Mouse (Mus musculus): ENCODE data around the gene Pef1. TPM values are rescaled to one million over a fixed set of nuclear protein-coding genes. Genes with fewer than 3 reads are reported as not detected.

Gene Pef1
- polyA plus RNA-seq, 1 experiment: 73.5 TPM

DNA sequence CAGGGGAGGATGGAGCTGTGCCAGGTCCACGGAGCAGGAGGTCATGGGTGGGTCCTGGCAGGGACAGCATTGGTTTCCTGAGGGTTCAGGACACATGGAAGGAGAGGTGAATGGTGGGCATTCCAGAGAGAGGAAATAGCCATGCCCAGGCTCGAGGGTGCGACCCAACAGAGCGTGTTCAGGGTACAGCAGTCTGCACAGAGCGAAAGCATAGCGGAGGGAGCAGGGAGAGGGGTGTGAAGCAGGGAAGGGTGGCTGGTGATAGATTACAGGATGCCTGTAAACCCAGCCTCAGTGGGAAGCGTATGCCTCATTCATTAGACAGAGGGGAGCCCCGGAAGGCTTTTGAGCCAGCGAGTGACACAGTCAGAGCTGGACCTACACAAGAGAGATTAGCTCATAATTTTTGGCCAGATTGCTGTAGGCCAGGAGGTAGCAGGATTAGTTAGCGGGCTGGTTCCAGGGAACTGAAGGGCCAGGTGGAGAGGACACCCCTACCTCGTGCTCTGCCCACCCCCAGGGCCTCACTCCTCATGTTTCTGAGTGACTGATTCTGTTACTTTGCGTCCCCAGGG lies 17.0 kb upstream of the Pef1 start:
- DNase-seq (ENCODE audit: extremely low spot score in 1 of 2, low spot score in 1 of 2): no peak

GRCm38 (mm10) chr4:130087293-130087692 lies 15.1 kb upstream of the Pef1 start:
- DNase-seq (ENCODE audit: extremely low spot score in 1 of 2, low spot score in 1 of 2): peak; percentile 77 to 99

- DNase-seq (ENCODE audit: extremely low spot score in 1 of 2, low spot score in 1 of 2): no peak
Measured at GRCm38 (mm10) chr4:130095137-130095536, 7.2 kb upstream of the Pef1 start.

- no peak for DNase-seq (ENCODE audit: extremely low spot score in 1 of 2, low spot score in 1 of 2)
Measured at GRCm38 (mm10) chr4:130101183-130101582, 1.2 kb upstream of the Pef1 start.

- no peak for DNase-seq (ENCODE audit: extremely low spot score in 1 of 2, low spot score in 1 of 2)
Measured at GRCm38 (mm10) chr4:130103632-130104031, 1.3 kb downstream of the Pef1 start.

DNA sequence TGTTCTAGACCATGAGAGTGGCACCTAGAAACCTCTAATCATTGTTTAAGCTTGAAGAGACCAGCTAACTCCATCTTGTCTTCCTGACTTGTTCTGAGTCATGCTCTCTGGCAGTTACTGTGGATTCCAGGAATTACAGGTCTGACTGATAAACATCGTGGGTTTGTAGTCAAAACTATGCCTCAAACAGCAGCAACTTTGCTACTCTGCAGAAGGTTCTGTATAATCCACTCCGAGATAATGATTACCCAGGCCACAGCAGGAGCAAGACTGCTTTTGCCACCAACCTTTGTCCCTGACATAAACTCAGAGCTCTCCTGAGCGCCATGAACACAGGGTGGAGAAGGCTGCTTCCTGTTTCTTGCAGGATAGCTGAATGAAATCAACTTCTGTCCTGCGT lies 2.2 kb downstream of the Pef1 start:
- no peak for DNase-seq (ENCODE audit: extremely low spot score in 1 of 2, low spot score in 1 of 2)

DNA sequence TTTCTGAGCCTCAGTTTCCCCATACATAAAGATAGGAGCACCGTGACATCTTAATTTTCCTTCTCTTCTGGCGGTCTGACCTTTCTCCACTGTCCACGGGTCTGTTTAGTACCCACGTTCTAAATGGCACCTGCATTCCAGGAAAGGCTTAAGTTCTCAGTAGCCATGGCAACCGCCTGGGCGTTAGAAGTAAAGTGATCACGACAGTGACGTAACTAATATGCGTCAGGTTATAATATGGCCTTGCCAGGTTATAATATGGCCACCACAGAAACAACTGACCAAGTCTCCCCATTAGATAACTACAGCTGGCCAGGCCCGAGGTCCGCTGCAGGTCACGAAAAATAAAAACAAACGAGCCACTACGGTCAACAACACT lies 4.7 kb downstream of the Pef1 start:
- DNase-seq (ENCODE audit: extremely low spot score in 1 of 2, low spot score in 1 of 2): no peak

DNA sequence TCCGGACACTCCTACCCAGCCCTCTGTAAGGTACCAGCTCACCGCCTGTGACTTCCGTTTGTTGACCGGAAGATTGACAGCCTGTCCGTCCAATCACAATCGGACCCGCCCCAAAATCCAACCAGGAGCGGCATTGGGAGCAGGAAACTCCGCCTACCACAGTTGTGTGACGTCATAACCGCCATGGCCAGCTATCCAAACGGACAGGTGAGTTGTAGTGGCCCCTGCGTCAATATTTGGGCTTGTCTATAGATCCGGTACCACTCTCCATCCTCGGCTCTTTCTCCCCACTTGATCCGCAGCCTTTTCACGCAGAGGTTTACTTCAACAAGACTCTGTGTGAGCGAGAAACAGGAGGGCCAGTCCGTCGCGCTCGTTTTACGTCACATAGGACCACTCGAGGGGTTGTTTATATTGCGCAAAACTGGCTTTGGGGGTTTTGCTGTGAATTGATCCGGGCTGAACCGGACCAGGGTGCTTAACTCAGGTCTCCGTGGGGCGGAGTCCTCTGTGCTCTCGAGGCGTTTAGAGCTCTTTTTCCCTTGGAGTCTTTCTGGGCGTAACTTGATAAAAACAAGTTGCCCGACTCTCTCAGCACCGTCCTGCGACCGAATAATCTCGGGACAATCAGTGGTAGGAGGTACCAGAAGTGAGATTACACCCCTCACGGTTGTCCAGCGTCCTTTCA lies 5.2 kb downstream of the Pef1 start:
- peak; percentile 99 to 100 for DNase-seq (ENCODE audit: extremely low spot score in 1 of 2, low spot score in 1 of 2)

GRCm38 (mm10) chr4:130108929-130109328 lies 6.6 kb downstream of the Pef1 start:
- no peak for DNase-seq (ENCODE audit: extremely low spot score in 1 of 2, low spot score in 1 of 2)

- DNase-seq (ENCODE audit: extremely low spot score in 1 of 2, low spot score in 1 of 2): no peak
Measured at GRCm38 (mm10) chr4:130109666-130110065, 7.3 kb downstream of the Pef1 start.

DNA sequence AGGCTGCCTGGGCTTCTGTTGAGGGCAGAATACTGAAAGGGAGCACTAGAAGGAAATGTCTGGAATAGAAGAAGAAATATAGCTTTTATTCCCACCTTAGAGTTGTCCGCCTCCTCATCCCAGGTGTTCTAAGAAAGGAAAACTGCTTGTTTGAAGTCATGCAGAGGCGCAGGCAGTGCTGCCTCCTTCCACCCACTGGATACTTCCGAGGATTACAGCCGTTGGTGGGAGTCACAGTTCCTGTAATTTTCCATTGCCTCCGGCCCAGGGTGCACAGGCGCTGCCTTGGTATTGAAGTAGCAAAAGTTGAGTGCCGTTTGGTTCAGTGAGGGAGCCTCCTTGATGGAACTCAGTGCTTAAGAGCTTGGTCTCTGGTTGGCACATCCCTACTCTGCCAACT lies 7.7 kb downstream of the Pef1 start:
- peak in 1 of 2 experiments; percentile 66 for DNase-seq (ENCODE audit: extremely low spot score in 1 of 2, low spot score in 1 of 2)

- DNase-seq (ENCODE audit: extremely low spot score in 1 of 2, low spot score in 1 of 2): peak; percentile 25 to 46
Measured at GRCm38 (mm10) chr4:130112299-130112698, 9.9 kb downstream of the Pef1 start.

DNA sequence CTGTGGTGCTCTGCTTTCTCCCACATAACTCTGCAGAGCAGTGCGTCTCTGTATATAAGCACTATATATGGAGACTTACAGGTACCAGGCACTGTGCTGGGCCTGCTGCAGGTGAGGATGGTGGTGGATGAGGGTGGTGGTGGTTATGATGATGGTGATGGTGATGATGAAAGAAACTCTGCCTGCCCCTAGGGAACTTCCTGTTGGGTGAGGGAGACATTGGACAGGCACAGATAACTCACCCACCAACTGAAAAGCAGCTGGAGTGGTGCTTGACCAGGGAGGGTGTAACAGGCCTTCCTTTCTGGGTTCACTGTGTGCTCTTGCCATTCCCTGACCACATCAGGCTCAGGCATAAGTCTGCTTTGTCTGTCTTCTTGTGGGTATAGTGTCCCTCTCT lies 10.4 kb downstream of the Pef1 start:
- DNase-seq (ENCODE audit: extremely low spot score in 1 of 2, low spot score in 1 of 2): no peak

GRCm38 (mm10) chr4:130120752-130121151 lies 18.4 kb downstream of the Pef1 start:
- no peak for DNase-seq (ENCODE audit: extremely low spot score in 1 of 2, low spot score in 1 of 2)

DNA sequence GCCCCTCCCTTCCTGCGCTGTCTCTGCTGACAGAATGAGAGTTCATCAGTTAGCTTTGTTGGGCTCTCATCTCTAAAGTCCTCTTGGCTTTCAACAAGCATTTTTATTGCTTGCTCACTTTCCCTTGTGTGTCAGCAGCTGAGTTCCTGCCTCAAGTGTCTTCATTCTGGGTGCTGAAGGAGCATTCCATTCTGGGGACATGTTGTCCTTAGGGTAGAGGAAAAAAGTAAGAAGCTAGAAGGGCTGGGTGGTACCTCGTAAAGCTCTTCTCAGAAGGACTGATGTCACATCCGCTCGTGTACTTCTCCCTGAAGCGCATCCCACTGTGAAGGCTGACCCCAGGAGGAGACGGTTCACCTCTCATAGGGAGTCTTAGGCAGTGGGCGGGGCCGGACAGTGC lies 19.2 kb downstream of the Pef1 start:
- no peak for DNase-seq (ENCODE audit: extremely low spot score in 1 of 2, low spot score in 1 of 2)

DNA sequence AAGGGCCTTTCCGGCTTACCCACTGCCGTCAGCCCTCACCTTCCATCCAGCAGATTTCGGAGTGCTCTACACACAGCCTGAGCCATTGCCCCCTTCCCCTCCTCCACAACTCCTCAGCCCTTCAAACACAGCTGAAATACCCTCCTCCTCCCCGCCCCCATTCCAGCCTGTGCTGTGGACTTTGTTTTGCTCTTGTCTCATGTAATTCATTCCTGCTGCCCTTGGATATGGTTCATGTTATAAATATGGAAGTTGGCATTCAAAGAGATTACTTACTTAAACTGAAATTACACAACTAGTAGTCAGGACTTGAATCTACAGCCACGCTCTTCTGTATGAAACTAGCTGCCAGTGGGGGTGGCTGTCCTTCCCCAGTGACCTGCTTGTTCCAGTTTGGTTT lies 20.7 kb downstream of the Pef1 start:
- DNase-seq (ENCODE audit: extremely low spot score in 1 of 2, low spot score in 1 of 2): no peak

- no peak for DNase-seq (ENCODE audit: extremely low spot score in 1 of 2, low spot score in 1 of 2)
Measured at GRCm38 (mm10) chr4:130124110-130124509, 21.8 kb downstream of the Pef1 start.

DNA sequence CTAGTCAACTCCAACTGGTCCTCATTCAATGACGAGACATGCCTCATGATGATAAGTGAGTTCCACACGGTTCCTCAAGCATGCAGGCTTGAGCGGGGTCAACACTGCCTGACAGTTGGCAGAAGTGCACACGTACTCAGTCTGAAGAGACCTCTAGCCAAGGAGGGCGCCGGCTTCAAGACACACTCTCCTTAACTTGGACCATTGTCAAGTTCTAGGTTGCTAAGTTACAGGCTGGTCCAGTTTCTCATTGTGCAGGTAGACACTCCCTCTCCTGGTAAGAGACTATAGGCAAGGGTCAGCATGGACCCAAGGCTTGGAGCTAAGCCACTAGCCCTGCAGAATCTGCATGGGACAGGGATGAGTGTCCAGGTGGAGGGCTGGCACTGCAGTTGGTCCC lies 22.8 kb downstream of the Pef1 start:
- DNase-seq (ENCODE audit: extremely low spot score in 1 of 2, low spot score in 1 of 2): no peak

DNA sequence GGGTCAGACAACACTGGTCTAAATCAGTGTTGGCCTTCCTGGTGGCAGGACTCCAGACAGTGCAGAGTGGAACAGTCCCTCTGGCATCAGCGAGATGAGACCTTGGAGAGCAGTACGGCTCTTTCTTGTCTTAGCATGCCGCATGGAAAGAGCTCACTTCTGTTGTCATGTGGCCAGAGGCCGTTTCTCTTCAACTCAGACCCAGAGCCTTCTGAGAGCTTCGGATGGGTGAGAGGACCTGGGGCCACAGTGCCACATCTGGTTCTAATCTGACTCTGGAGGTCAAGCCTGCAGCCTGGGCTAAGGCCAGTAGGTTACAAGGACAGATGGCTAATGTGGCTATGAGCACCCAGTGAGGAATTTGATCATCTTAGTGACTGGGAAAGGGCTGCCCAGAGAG lies 23.6 kb downstream of the Pef1 start:
- DNase-seq (ENCODE audit: extremely low spot score in 1 of 2, low spot score in 1 of 2): no peak

DNA sequence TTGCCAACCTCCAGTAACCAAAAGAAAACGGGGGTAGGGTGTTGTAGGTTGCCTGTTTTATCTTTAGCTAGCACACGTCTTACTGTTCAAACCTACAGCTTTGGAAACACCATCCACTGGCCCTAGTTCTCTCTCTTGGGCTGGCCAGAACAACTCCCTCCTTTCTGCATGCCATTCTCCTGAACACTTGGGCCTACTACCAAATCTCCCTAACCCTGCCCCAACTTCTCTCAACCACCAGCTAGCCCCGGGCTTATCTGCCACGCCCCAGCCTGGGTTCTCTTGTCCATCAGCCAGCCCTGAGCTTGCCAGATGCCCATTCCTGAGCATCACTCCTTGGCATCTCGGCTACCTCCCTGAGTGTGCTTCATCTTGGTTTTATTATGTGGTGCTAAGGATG lies 26.5 kb downstream of the Pef1 start:
- DNase-seq (ENCODE audit: extremely low spot score in 1 of 2, low spot score in 1 of 2): no peak

DNA sequence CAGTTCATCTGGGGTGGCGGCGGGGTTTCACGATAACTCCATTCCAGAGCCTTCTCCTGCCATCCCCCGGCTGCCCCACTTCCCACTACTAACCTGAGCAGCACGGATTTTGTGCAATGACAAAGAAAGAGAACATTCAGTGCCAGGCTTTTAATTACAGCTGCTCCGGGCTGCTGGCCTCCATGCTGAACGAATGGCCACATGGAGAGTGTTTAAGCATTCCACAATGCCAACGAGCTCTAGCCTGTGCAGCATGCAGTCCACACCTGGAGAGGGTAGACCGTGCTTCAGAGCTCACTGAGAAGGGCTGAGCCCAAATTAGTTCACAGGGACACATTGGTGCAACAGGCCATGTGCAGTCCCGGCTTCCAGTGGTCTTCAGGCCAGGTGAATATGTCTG lies 27.7 kb downstream of the Pef1 start:
- no peak for DNase-seq (ENCODE audit: extremely low spot score in 1 of 2, low spot score in 1 of 2)

- no peak for DNase-seq (ENCODE audit: extremely low spot score in 1 of 2, low spot score in 1 of 2)
Measured at GRCm38 (mm10) chr4:130130641-130131350, 28.4 kb downstream of the Pef1 start.
